Mouse (Mus musculus) NIH3T3 (cell line): ENCODE measurements around the gene Dnal1.

Source experiments
- DNase-seq: peaks from one replicate; pipeline ENCODE4 v3.0.0-alpha.2; 2012; ENCODE audit warnings: low read depth

Gene Dnal1

GRCm38 (mm10) chr12:84126899-84127298, 12.7 kb downstream of the Dnal1 start:
- no peak for DNase-seq

- DNase-seq, result no peak
These were observed 14.4 kb downstream of the Dnal1 start for GRCm38 (mm10) chr12:84128576-84128975.

GRCm38 (mm10) chr12:84129931-84130330, 15.8 kb downstream of the Dnal1 start:
- no peak for DNase-seq

- DNase-seq, result peak; percentile 55
These were observed 18.1 kb downstream of the Dnal1 start for GRCm38 (mm10) chr12:84132265-84132664.

GRCm38 (mm10) chr12:84137131-84137530, 23.0 kb downstream of the Dnal1 start:
- no peak for DNase-seq

- no peak for DNase-seq
These were observed 26.0 kb downstream of the Dnal1 start for GRCm38 (mm10) chr12:84140135-84140534.

GRCm38 (mm10) chr12:84141271-84141670, 27.1 kb downstream of the Dnal1 start:
- no peak for DNase-seq

GRCm38 (mm10) chr12:84142281-84143050, 28.3 kb downstream of the Dnal1 start:
- no peak for DNase-seq

GRCm38 (mm10) chr12:84147954-84148621, 33.9 kb downstream of the Dnal1 start, which contains the start of gene Pnma1:
Pnma1 (minus strand) TSS chr12:84148489.
- no peak for DNase-seq

GRCm38 (mm10) chr12:84148622-84149012, 34.5 kb downstream of the Dnal1 start:
- no peak for DNase-seq

GRCm38 (mm10) chr12:84149971-84150370, 35.8 kb downstream of the Dnal1 start:
- no peak for DNase-seq

GRCm38 (mm10) chr12:84150976-84151375, 36.8 kb downstream of the Dnal1 start:
- DNase-seq, result no peak

- no peak for DNase-seq
These were observed 37.7 kb downstream of the Dnal1 start for GRCm38 (mm10) chr12:84151911-84152310.

GRCm38 (mm10) chr12:84152352-84153190, 38.4 kb downstream of the Dnal1 start:
- DNase-seq, result no peak

GRCm38 (mm10) chr12:84153414-84153813, 39.2 kb downstream of the Dnal1 start:
- no peak for DNase-seq

- DNase-seq, result no peak
These were observed 40.8 kb downstream of the Dnal1 start for GRCm38 (mm10) chr12:84154786-84155522.

- DNase-seq, result no peak
These were observed 41.3 kb downstream of the Dnal1 start for GRCm38 (mm10) chr12:84155523-84155871.

GRCm38 (mm10) chr12:84156210-84156609, 42.0 kb downstream of the Dnal1 start:
- no peak for DNase-seq

- DNase-seq, result no peak
These were observed 44.0 kb downstream of the Dnal1 start for GRCm38 (mm10) chr12:84158156-84158555.

GRCm38 (mm10) chr12:84160491-84160890, 46.3 kb downstream of the Dnal1 start:
- no peak for DNase-seq

- no peak for DNase-seq
These were observed 47.0 kb downstream of the Dnal1 start for GRCm38 (mm10) chr12:84161116-84161515.
